Mouse (Mus musculus) ovary, postnatal 36 days (tissue): ENCODE data around the gene Hnrnph3.

Experiments
- DNase-seq: peaks from one replicate; pipeline ENCODE4 v3.0.0; 2022; ENCODE audit warnings: low spot score, mixed read lengths

The Hnrnph3 gene

GRCm38 (mm10) chr10:62984072-62984471 is 39.9 kb downstream of the Hnrnph3 start:
- DNase-seq = no peak

- peak; percentile 81 for DNase-seq
Observed at GRCm38 (mm10) chr10:62980039-62980954, 43.7 kb downstream of the Hnrnph3 start, which contains the start of gene Rufy2. Gene Rufy2 (plus strand): TSS chr10:62980223.

- no peak for DNase-seq
Observed at GRCm38 (mm10) chr10:62979667-62980038, 44.4 kb downstream of the Hnrnph3 start.

- peak; percentile 5 for DNase-seq
Observed at GRCm38 (mm10) chr10:62971821-62972220, 52.2 kb downstream of the Hnrnph3 start.

- DNase-seq = no peak
Observed at GRCm38 (mm10) chr10:62966291-62966690, 57.7 kb downstream of the Hnrnph3 start.

- no peak for DNase-seq
Observed at GRCm38 (mm10) chr10:62965796-62966195, 58.2 kb downstream of the Hnrnph3 start.
